Mouse (Mus musculus) left cerebral cortex, adult 9 months (tissue): ENCODE measurements at regions not wholly inside any gene's neighbourhood (a gene's known extent, or its start where the extent isn't known, plus 50 kb on each side); places are given as distances from the start of the nearest gene placed in this dataset.

Experiments used
- DNase-seq, 2 experiments: peaks; one replicate each; pipeline ENCODE4 v3.0.0; 2022; ENCODE audit warnings: low spot score in 2 of 2

GRCm38 (mm10) chr19:18444324-18444723 is 187.3 kb downstream of the Ostf1 start:
- no peak for DNase-seq

GRCm38 (mm10) chr19:18436351-18436750 is 195.3 kb downstream of the Ostf1 start:
- DNase-seq: peak; percentile 14 to 31

GRCm38 (mm10) chr19:18420381-18420785 is 211.2 kb downstream of the Ostf1 start:
- DNase-seq: no peak

GRCm38 (mm10) chr19:18418548-18418947 is 213.1 kb downstream of the Ostf1 start:
- peak in 1 of 2 experiments; percentile 42 for DNase-seq

GRCm38 (mm10) chr19:18377466-18378089 is 254.0 kb downstream of the Ostf1 start:
- DNase-seq: no peak

GRCm38 (mm10) chr19:18368612-18369011 is 263.0 kb downstream of the Ostf1 start:
- DNase-seq: peak in 1 of 2 experiments; percentile 13

GRCm38 (mm10) chr19:18353960-18354359 is 277.7 kb downstream of the Ostf1 start:
- DNase-seq: no peak

GRCm38 (mm10) chr19:18345735-18346134 is 285.9 kb downstream of the Ostf1 start:
- DNase-seq: no peak

- DNase-seq: no peak
Observed at GRCm38 (mm10) chr19:18343647-18344046, 288.0 kb downstream of the Ostf1 start.

GRCm38 (mm10) chr19:18343003-18343402 is 288.6 kb downstream of the Ostf1 start:
- no peak for DNase-seq

- DNase-seq: no peak
Observed at GRCm38 (mm10) chr19:18337819-18338555, 293.6 kb downstream of the Ostf1 start.

GRCm38 (mm10) chr19:18336637-18337036 is 295.0 kb downstream of the Ostf1 start:
- DNase-seq: no peak

GRCm38 (mm10) chr19:18334639-18335038 is 297.0 kb downstream of the Ostf1 start:
- peak in 1 of 2 experiments; percentile 2 for DNase-seq

GRCm38 (mm10) chr19:18331811-18332210 is 299.8 kb downstream of the Ostf1 start:
- no peak for DNase-seq

- no peak for DNase-seq
Observed at GRCm38 (mm10) chr19:18329421-18329820, 302.2 kb downstream of the Ostf1 start.

- DNase-seq: no peak
Observed at GRCm38 (mm10) chr19:18318391-18318944, 313.2 kb downstream of the Ostf1 start.

- DNase-seq: no peak
Observed at GRCm38 (mm10) chr19:18273415-18273814, 358.2 kb downstream of the Ostf1 start.

GRCm38 (mm10) chr19:18255074-18255684 is 376.4 kb downstream of the Ostf1 start:
- no peak for DNase-seq

- DNase-seq: no peak
Observed at GRCm38 (mm10) chr19:18253333-18253732, 378.3 kb downstream of the Ostf1 start.
